Mouse (Mus musculus): ENCODE data around the gene Nat8f5. TPM values are rescaled to one million over a fixed set of nuclear protein-coding genes. Genes with fewer than 3 reads are reported as not detected.
"Not testable (repeated sequence)": the region's sequence is repeated elsewhere in the genome, so short reads cannot be mapped to it uniquely, and the experiment has no call there.

The Nat8f5 gene
- polyA plus RNA-seq, 1 experiment from 2014 or later, result 0.20 TPM

- 75% methylated on average over 7 of the region's 7 CpGs for WGBS
- H3K4me3 ChIP-seq, result no peak within 1 kb of the TSS
- H3K36me3 ChIP-seq, result no peaks in the 10 kb centered on the region
- H3K9me3 ChIP-seq, result no peaks in the 10 kb centered on the region
- H3K4me2 ChIP-seq, result no peak within 1 kb of the TSS
- no peak within 1 kb of the TSS for H3K27ac ChIP-seq (replicated peaks)
- H3K27me3 ChIP-seq, result no peaks in the 10 kb centered on the region
- ATAC-seq (ENCODE audit: low read depth), result no peak
- no peaks in the 10 kb centered on the region for H3K4me1 ChIP-seq (replicated peaks)
- H3K9ac ChIP-seq, result no peak within 1 kb of the TSS
These were observed 11.1 kb upstream of the Nat8f5 start, which contains the start of gene Nat8 for GRCm38 (mm10) chr6:85831796-85832321. Gene Nat8 (minus strand): TSS chr6:85832082.

- ATAC-seq (ENCODE audit: low read depth), result no peak
- Histone ChIP-seq H3K4me1 (replicated peaks) (no peaks in the 10 kb centered on the region), H3K27ac (replicated peaks) (no peak overlapping the region), H3K9me3 (no peaks in the 10 kb centered on the region), H3K4me3 (no peak overlapping the region), H3K9ac (no peak overlapping the region), H3K4me2 (no peak overlapping the region), H3K27me3 (no peaks in the 10 kb centered on the region), H3K36me3 (no peaks in the 10 kb centered on the region)
- 63% methylated on average over 1 of the region's 1 CpGs for WGBS
These were observed 8.7 kb upstream of the Nat8f5 start for GRCm38 (mm10) chr6:85829462-85829861.

- no peaks in the 10 kb centered on the region for H3K9me3 ChIP-seq
- H3K4me2 ChIP-seq, result no peak overlapping the region
- no peak for ATAC-seq (ENCODE audit: low read depth)
- H3K4me3 ChIP-seq, result no peak overlapping the region
- H3K4me1 ChIP-seq (replicated peaks), result no peaks in the 10 kb centered on the region
- no peaks in the 10 kb centered on the region for H3K36me3 ChIP-seq
- 91% methylated on average over 2 of the region's 2 CpGs for WGBS
- no peak overlapping the region for H3K27ac ChIP-seq (replicated peaks)
- H3K27me3 ChIP-seq, result no peaks in the 10 kb centered on the region
- H3K9ac ChIP-seq, result no peak overlapping the region
These were observed 5.1 kb upstream of the Nat8f5 start for GRCm38 (mm10) chr6:85825886-85826285.

GRCm38 (mm10) chr6:85823382-85824090 is 2.8 kb upstream of the Nat8f5 start:
- ATAC-seq (ENCODE audit: low read depth), result no peak
- Histone ChIP-seq H3K27me3 (no peaks in the 10 kb centered on the region), H3K4me3 (no peak overlapping the region), H3K27ac (replicated peaks) (no peak overlapping the region), H3K9ac (no peak overlapping the region), H3K4me2 (no peak overlapping the region), H3K9me3 (no peaks in the 10 kb centered on the region), H3K36me3 (no peaks in the 10 kb centered on the region), H3K4me1 (replicated peaks) (no peaks in the 10 kb centered on the region)
- WGBS, result 97% methylated on average over 1 of the region's 1 CpGs

- WGBS, result 84% methylated on average over 4 of the region's 4 CpGs
- ATAC-seq (ENCODE audit: low read depth), result no peak
- Histone ChIP-seq H3K4me1 (replicated peaks) (no peaks in the 10 kb centered on the region), H3K4me3 (no peak overlapping the region), H3K36me3 (no peaks in the 10 kb centered on the region), H3K9ac (no peak overlapping the region), H3K27ac (replicated peaks) (no peak overlapping the region), H3K4me2 (no peak overlapping the region), H3K9me3 (no peaks in the 10 kb centered on the region), H3K27me3 (no peaks in the 10 kb centered on the region)
These were observed 1.5 kb upstream of the Nat8f5 start for GRCm38 (mm10) chr6:85822286-85822685.

- WGBS, result 45% methylated on average over 1 of the region's 1 CpGs
- no peak for ATAC-seq (ENCODE audit: low read depth)
- no peak overlapping the region for H3K27ac ChIP-seq (replicated peaks)
- H3K9me3 ChIP-seq, result no peaks in the 10 kb centered on the region
- no peaks in the 10 kb centered on the region for H3K4me1 ChIP-seq (replicated peaks)
- H3K4me3 ChIP-seq, result no peak overlapping the region
- H3K9ac ChIP-seq, result no peak overlapping the region
- no peaks in the 10 kb centered on the region for H3K27me3 ChIP-seq
- no peaks in the 10 kb centered on the region for H3K36me3 ChIP-seq
- no peak overlapping the region for H3K4me2 ChIP-seq
These were observed 2.4 kb downstream of the Nat8f5 start for GRCm38 (mm10) chr6:85818338-85818737.

GRCm38 (mm10) chr6:85813339-85813738 is 7.4 kb downstream of the Nat8f5 start:
- H3K4me2 ChIP-seq, result no peak overlapping the region
- H3K4me1 ChIP-seq (replicated peaks), result no peaks in the 10 kb centered on the region
- H3K27me3 ChIP-seq, result no peaks in the 10 kb centered on the region
- no peak overlapping the region for H3K9ac ChIP-seq
- 94% methylated on average over 2 of the region's 2 CpGs for WGBS
- H3K4me3 ChIP-seq, result no peak overlapping the region
- H3K36me3 ChIP-seq, result no peaks in the 10 kb centered on the region
- ATAC-seq (ENCODE audit: low read depth), result no peak
- H3K27ac ChIP-seq (replicated peaks), result no peak overlapping the region
- no peaks in the 10 kb centered on the region for H3K9me3 ChIP-seq

GRCm38 (mm10) chr6:85810942-85811537 is 9.7 kb downstream of the Nat8f5 start:
- H3K4me1 ChIP-seq (replicated peaks); H3K36me3 ChIP-seq; H3K9ac ChIP-seq; H3K9me3 ChIP-seq; H3K4me3 ChIP-seq; H3K27ac ChIP-seq (replicated peaks); ATAC-seq (ENCODE audit: low read depth); H3K27me3 ChIP-seq; H3K4me2 ChIP-seq: not testable (repeated sequence)
- 63% methylated on average over 3 of the region's 3 CpGs for WGBS

GRCm38 (mm10) chr6:85810514-85810913 is 10.3 kb downstream of the Nat8f5 start:
- H3K27ac ChIP-seq (replicated peaks); H3K4me3 ChIP-seq; H3K27me3 ChIP-seq; H3K36me3 ChIP-seq; ATAC-seq (ENCODE audit: low read depth); H3K4me1 ChIP-seq (replicated peaks); H3K4me2 ChIP-seq; H3K9me3 ChIP-seq; H3K9ac ChIP-seq: not testable (repeated sequence)
- 84% methylated on average over 3 of the region's 3 CpGs for WGBS

- H3K9me3 ChIP-seq; H3K36me3 ChIP-seq; ATAC-seq (ENCODE audit: low read depth); H3K27me3 ChIP-seq; H3K9ac ChIP-seq; H3K27ac ChIP-seq (replicated peaks); H3K4me2 ChIP-seq; H3K4me3 ChIP-seq; H3K4me1 ChIP-seq (replicated peaks): not testable (repeated sequence)
- 78% methylated on average over 3 of the region's 3 CpGs for WGBS
These were observed 11.0 kb downstream of the Nat8f5 start for GRCm38 (mm10) chr6:85809784-85810183.

- WGBS, result 81% methylated on average over 5 of the region's 5 CpGs
- not testable (repeated sequence) for H3K4me1 ChIP-seq (replicated peaks)
These were observed 17.6 kb downstream of the Nat8f5 start for GRCm38 (mm10) chr6:85803180-85803579.

More at GRCm38 (mm10) chr6:85803180-85803579, 17.6 kb downstream of the Nat8f5 start:
- not testable (repeated sequence) for H3K4me2 ChIP-seq; H3K27ac ChIP-seq (replicated peaks); ATAC-seq (ENCODE audit: low read depth); H3K36me3 ChIP-seq; H3K4me3 ChIP-seq; H3K9ac ChIP-seq; H3K27me3 ChIP-seq; H3K9me3 ChIP-seq

Data from neural tube, embryonic 13.5 days (tissue).